ENCODE assay signal across 22 mouse cellular contexts in genomic region chr2:20928454-20928853, GRCm38 (mm10). TPM values are rescaled to one million over a fixed set of nuclear protein-coding genes. Genes with fewer than 3 reads are reported as not detected.
DNase-seq lines count a peak whose midpoint lies in the region; ATAC-seq and TF ChIP-seq lines count a peak whose summit lies in the region.
"Had no signal": no experiment of that assay in that cellular context is flagged by ENCODE, and none has a peak within 500 bp of the region (broad histone marks: within the 10 kb centered on the region; RNA-seq: fewer than 3 reads in every experiment).

No protein-coding gene starts in this region.

- TF ChIP-seq POLR2A in MEL (IDR thresholded peaks at IDR 0.05; ENCODE audit: control insufficient read depth in 1 of 2, insufficient read depth in 1 of 2, low read depth in 1 of 2, low read length in 2 of 2, poor library complexity in 1 of 2), result no peak

- H3K27ac ChIP-seq in MEL (ENCODE audit: control insufficient read depth, low read depth, low read length), result no peak overlapping the region
- H3K27ac ChIP-seq: embryonic facial prominence, embryonic 10.5 days; embryonic facial prominence, embryonic 12.5 days; forebrain, embryonic 12.5 days had no signal

- TF ChIP-seq CTCF in MEL (IDR thresholded peaks at IDR 0.05 in 2 of 3, conservative IDR thresholded peaks at IDR 0.05 in 1 of 3; ENCODE audit: control insufficient read depth in 1 of 3, insufficient read depth in 1 of 3, low read depth in 2 of 3, low read length in 3 of 3, poor library complexity in 1 of 3, severe bottlenecking in 1 of 3), result no peak

- peaks cover 14 to 25% of the 10 kb centered on the region in 2 experiments for H3K4me1 ChIP-seq in MEL (ENCODE audit: control insufficient read depth in 1 of 2, insufficient read depth in 2 of 2, low read length in 2 of 2)
- H3K4me1 ChIP-seq: embryonic facial prominence, embryonic 12.5 days had no signal

- DNase-seq in 416B (ENCODE audit: low read depth), result peak; percentile 37
- DNase-seq in MEL (ENCODE audit: low read depth, low spot score), result peak; percentile 34
- DNase-seq in urinary bladder, postnatal 10 days (ENCODE audit: low spot score), result no peak
- no peak for DNase-seq in adrenal gland, adult 18-20 months (ENCODE audit: low spot score in 2 of 2)
- DNase-seq: adrenal gland, adult 8-10 months; adrenal gland, postnatal 14 days; adrenal gland, postnatal 36 days; B cell, adult 2 months; cerebellum, adult 11-12 months; cerebellum, adult 2 months; cerebellum, adult 9-10 months; cerebellum, postnatal 10 days; cerebellum, postnatal 25 days; forebrain, postnatal 0 days had no signal

- H3K27me3 ChIP-seq in MEL (ENCODE audit: control insufficient read depth in 1 of 2, insufficient read depth in 2 of 2, low read length in 2 of 2), result no peaks in the 10 kb centered on the region
- H3K27me3 ChIP-seq: CH12.LX; embryonic facial prominence, embryonic 12.5 days; forebrain, embryonic 12.5 days had no signal

- H3K9me3 ChIP-seq in MEL (replicated peaks; ENCODE audit: insufficient read depth, low read length), result no peaks in the 10 kb centered on the region
- H3K9me3 ChIP-seq: embryonic facial prominence, embryonic 10.5 days; embryonic facial prominence, embryonic 12.5 days; forebrain, embryonic 12.5 days; G1E had no signal

- TF ChIP-seq RAD21 in MEL (IDR thresholded peaks at IDR 0.05; ENCODE audit: low read depth, low read length), result no peak

- H3K4me3 ChIP-seq in MEL (ENCODE audit: control insufficient read depth in 1 of 2, insufficient read depth in 1 of 2, low read depth in 2 of 2, low read length in 2 of 2), result no peak overlapping the region
- H3K4me3 ChIP-seq: embryonic facial prominence, embryonic 10.5 days; embryonic facial prominence, embryonic 12.5 days; forebrain, embryonic 12.5 days had no signal

- H3K9ac ChIP-seq in MEL (ENCODE audit: control insufficient read depth, low read depth, low read length, poor library complexity, severe bottlenecking), result no peak overlapping the region
- H3K9ac ChIP-seq: embryonic facial prominence, embryonic 12.5 days; forebrain, embryonic 12.5 days; forebrain, postnatal 0 days had no signal

- H3K79me2 ChIP-seq in MEL (ENCODE audit: control insufficient read depth, insufficient read depth, low read length, poor library complexity), result peaks cover 26% of the 10 kb centered on the region; the same call in 1 of the 2 replicates

- no peak for TF ChIP-seq EP300 in MEL (IDR thresholded peaks at IDR 0.05; ENCODE audit: low read depth in 1 of 2, low read length in 2 of 2)

- peak; percentile 71; the same call in 1 of the 2 replicates for ATAC-seq in megakaryocyte-erythroid progenitor cell, adult 5-6 weeks (replicated peaks; ENCODE audit: low FRiP score, low TSS enrichment, poor library complexity, severe bottlenecking)
- ATAC-seq: CD4-positive, CD25-positive, alpha-beta regulatory T cell, adult 4 months; forebrain, embryonic 14.5 days; forebrain, postnatal 0 days had no signal

- peaks cover 2 to 19% of the 10 kb centered on the region in 2 experiments; a peak in 3 of 4 replicates for H3K36me3 ChIP-seq in MEL (ENCODE audit: control insufficient read depth in 1 of 2, insufficient read depth in 2 of 2, low read length in 2 of 2)
- H3K36me3 ChIP-seq: embryonic facial prominence, embryonic 10.5 days; embryonic facial prominence, embryonic 12.5 days; forebrain, embryonic 12.5 days had no signal

TF ChIP-seq in MEL, 35 proteins besides CTCF, POLR2A, EP300 and RAD21:
- TF ChIP-seq MXI1 (IDR thresholded peaks at IDR 0.05; ENCODE audit: low read depth, low read length) (peak; percentile 52; the same call in 1 of the 2 replicates), HCFC1 (IDR thresholded peaks at IDR 0.05; ENCODE audit: low read depth, low read length) (no peak), NRF1 (IDR thresholded peaks at IDR 0.05; ENCODE audit: insufficient read depth, low read depth, low read length, poor library complexity, severe bottlenecking) (no peak), CHD2 (IDR thresholded peaks at IDR 0.05; ENCODE audit: low read length) (no peak), SMC3 (IDR thresholded peaks at IDR 0.05; ENCODE audit: low read depth, low read length) (no peak), UBTF (IDR thresholded peaks at IDR 0.05; ENCODE audit: borderline replicate concordance, insufficient read depth, low read depth, low read length) (no peak), BHLHE40 (IDR thresholded peaks at IDR 0.05; ENCODE audit: borderline replicate concordance, low read depth, low read length) (no peak), GABPA (IDR thresholded peaks at IDR 0.05; ENCODE audit: low read depth, low read length) (no peak), MAZ (IDR thresholded peaks at IDR 0.05; ENCODE audit: low read depth, low read length) (no peak), ZMIZ1 (IDR thresholded peaks at IDR 0.05; ENCODE audit: low read depth, low read length) (no peak), ZC3H11A (IDR thresholded peaks at IDR 0.05; ENCODE audit: low read depth, low read length) (no peak), ZNF384 (IDR thresholded peaks at IDR 0.05; ENCODE audit: low read depth, low read length) (no peak), MAX (IDR thresholded peaks at IDR 0.05; ENCODE audit: low read length) (0 out of 2 replicates have a peak, but pooled peaks have one; percentile 13), MYB (IDR thresholded peaks at IDR 0.05; ENCODE audit: low read depth, low read length) (no peak), POLR2AphosphoS2 (IDR thresholded peaks at IDR 0.05; ENCODE audit: low read length) (no peak), USF2 (IDR thresholded peaks at IDR 0.05; ENCODE audit: borderline replicate concordance in 1 of 2, insufficient read depth in 1 of 2, low read depth in 1 of 2, low read length in 2 of 2) (no peak), ELF1 (IDR thresholded peaks at IDR 0.05; ENCODE audit: low read depth, low read length) (no peak), KAT2A (conservative IDR thresholded peaks at IDR 0.05; ENCODE audit: low read depth, low read length) (no peak), MAFK (IDR thresholded peaks at IDR 0.05; ENCODE audit: borderline replicate concordance, low read depth, low read length) (no peak), TAL1 (IDR thresholded peaks at IDR 0.05; ENCODE audit: low read length) (no peak), TCF12 (IDR thresholded peaks at IDR 0.05; ENCODE audit: low read depth, low read length) (no peak), CHD1 (IDR thresholded peaks at IDR 0.05; ENCODE audit: low read depth, low read length) (no peak), ETS1 (IDR thresholded peaks at IDR 0.05; ENCODE audit: low read depth, low read length) (no peak), RCOR1 (IDR thresholded peaks at IDR 0.05; ENCODE audit: low read depth, low read length) (no peak), TBP (IDR thresholded peaks at IDR 0.05; ENCODE audit: low read depth, low read length) (no peak), MYC (IDR thresholded peaks at IDR 0.05; ENCODE audit: low read depth, low read length) (no peak), E2F4 (IDR thresholded peaks at IDR 0.05; ENCODE audit: borderline replicate concordance, low read depth, low read length) (no peak), JUND (IDR thresholded peaks at IDR 0.05; ENCODE audit: low read depth, low read length) (no peak), MEF2A (IDR thresholded peaks at IDR 0.05; ENCODE audit: extremely low read depth, insufficient replicate concordance, low read depth, low read length, poor library complexity, severe bottlenecking) (no peak), SIN3A (IDR thresholded peaks at IDR 0.05; ENCODE audit: low read length) (no peak), GATA1 (IDR thresholded peaks at IDR 0.05; ENCODE audit: low read depth, low read length) (peak; percentile 30; the same call in 1 of the 2 replicates), ZKSCAN1 (IDR thresholded peaks at IDR 0.05; ENCODE audit: low read depth, low read length) (no peak), POLR2AphosphoS5 (IDR thresholded peaks at IDR 0.05; ENCODE audit: borderline replicate concordance, low read depth, low read length) (no peak), USF1 (IDR thresholded peaks at IDR 0.05; ENCODE audit: low read depth, low read length) (peak; percentile 59)

RNA-seq across cellular contexts. Expression of gene Arhgap21, which starts 40.2 kb away (rescaled TPM):
- total RNA-seq in MEL (2012; rRNA removed), result 12.4 and 12.8 TPM in 2 replicates
- 100 to 1,000 TPM in 1 of 2 experiments, 10 to 100 TPM in 1; 30.6 to 104 TPM for polyA plus RNA-seq in MEL (2012; ENCODE audit: insufficient read depth in 1 of 2, insufficient read length in 2 of 2, low read depth in 1 of 2, low replicate concordance in 2 of 2, missing spikeins in 1 of 2)
- total RNA-seq in megakaryocyte-erythroid progenitor cell, adult 5-6 weeks (2014; fragmentation: Nextera tagmentation), result 54.8 and 57.8 TPM in 2 replicates
- 28.3 and 32.9 TPM in 2 replicates for total RNA-seq in megakaryocyte-erythroid progenitor cell, adult 5-6 weeks (2017)
- total RNA-seq in adrenal gland, adult 18-20 months (2021), result 10 to 100 TPM; 55.5 to 67.8 TPM

Comparison
In these comparisons a context has a peak if more than half of its experiments do, and no peak if none do; other contexts are left out.
1. DNase-seq: peak in 416B (single experiment) and MEL (single experiment); none in urinary bladder, postnatal 10 days (single experiment) and adrenal gland, adult 18-20 months (0 of 2).